Mouse (Mus musculus): ENCODE data around the gene Srpx. TPM values are rescaled to one million over a fixed set of nuclear protein-coding genes. Genes with fewer than 3 reads are reported as not detected.

The Srpx gene
- total and polyA plus RNA-seq, 2 experiments from 2014 or later: 2.4 TPM

GRCm38 (mm10) chrX:10000718-10001117 is 116.8 kb downstream of the Srpx start:
- Histone ChIP-seq H3K27ac (no peak overlapping the region), H3K4me2 (ENCODE audit: low read depth, low read length) (no peak overlapping the region), H3K27me3 (ENCODE audit: insufficient read depth, low read length) (no peaks in the 10 kb centered on the region), H3K36me3 (ENCODE audit: insufficient read depth, low read length) (no peaks in the 10 kb centered on the region), H3K4me1 (ENCODE audit: insufficient read depth, low read length) (no peaks in the 10 kb centered on the region), H3K9ac (replicated peaks; ENCODE audit: low read length) (no peak overlapping the region), H3K9me3 (ENCODE audit: low read length) (no peaks in the 10 kb centered on the region), H3K4me3 (ENCODE audit: low read length) (no peak overlapping the region)
- ATAC-seq (no peak), DNase-seq (ENCODE audit: low spot score) (no peak)
- TF ChIP-seq CTCF (IDR thresholded peaks at IDR 0.05; ENCODE audit: low read depth): no peak
- 41% methylated on average over 1 of the region's 1 CpGs for WGBS

Other genes starting within 250 kb of the Srpx start
- gene Sytl5, start 232.1 kb downstream of the Srpx start, total RNA-seq (2014; rRNA removed): 0.29 and 0.31 TPM in 2 replicates
- 0.49 and 0.51 TPM in 2 replicates for gene Sytl5, start 232.1 kb downstream of the Srpx start, polyA plus RNA-seq (2015; fragmentation: Nextera tagmentation; extraction: Ambion mirVana)
- gene Rpgr, start 99.2 kb upstream of the Srpx start, total RNA-seq (2014; rRNA removed): 13.2 and 17.9 TPM in 2 replicates
- gene Rpgr, start 99.2 kb upstream of the Srpx start, polyA plus RNA-seq (2015; fragmentation: Nextera tagmentation; extraction: Ambion mirVana): 22.3 and 22.9 TPM in 2 replicates
- gene Otc, start 134.6 kb upstream of the Srpx start, total RNA-seq (2014; rRNA removed): not detected in 2 replicates
- gene Otc, start 134.6 kb upstream of the Srpx start, polyA plus RNA-seq (2015; fragmentation: Nextera tagmentation; extraction: Ambion mirVana): 0.13 TPM in 1 of 2 replicates, not detected in the other

Data from hindbrain, postnatal 0 days (tissue).